Mouse (Mus musculus): ENCODE results near the gene Retreg1. TPM values are rescaled to one million over a fixed set of nuclear protein-coding genes. Genes with fewer than 3 reads are reported as not detected.

Gene Retreg1
- total and polyA plus RNA-seq, 2 experiments from 2014 or later, result 19.1 to 38.1 TPM

- H3K36me3 ChIP-seq (ENCODE audit: insufficient read depth), result no peaks in the 10 kb centered on the region
- no peaks in the 10 kb centered on the region for H3K4me1 ChIP-seq (ENCODE audit: insufficient read depth)
- no peaks in the 10 kb centered on the region for H3K27me3 ChIP-seq (ENCODE audit: insufficient read depth, low read length)
- H3K9ac ChIP-seq, result no peak overlapping the region
- ATAC-seq (no peak), DNase-seq (no peak)
- H3K27ac ChIP-seq (ENCODE audit: low read depth, low read length), result no peak overlapping the region
- WGBS, result 79% methylated on average over 8 of the region's 8 CpGs
- H3K9me3 ChIP-seq (ENCODE audit: low read length), result no peaks in the 10 kb centered on the region
- no peak overlapping the region for H3K4me3 ChIP-seq (ENCODE audit: low read depth, low read length)
- no peak overlapping the region for H3K4me2 ChIP-seq (ENCODE audit: low read depth)
- no peak for TF ChIP-seq CTCF (IDR thresholded peaks at IDR 0.05; ENCODE audit: low read depth)
Measured at GRCm38 (mm10) chr15:25923916-25924315, 80.9 kb downstream of the Retreg1 start.

- Histone ChIP-seq H3K4me2 (ENCODE audit: low read depth) (no peak overlapping the region), H3K4me3 (ENCODE audit: low read depth, low read length) (no peak overlapping the region), H3K36me3 (ENCODE audit: insufficient read depth) (no peaks in the 10 kb centered on the region), H3K4me1 (ENCODE audit: insufficient read depth) (no peaks in the 10 kb centered on the region), H3K27me3 (ENCODE audit: insufficient read depth, low read length) (no peaks in the 10 kb centered on the region), H3K9me3 (ENCODE audit: low read length) (no peaks in the 10 kb centered on the region), H3K27ac (ENCODE audit: low read depth, low read length) (no peak overlapping the region), H3K9ac (no peak overlapping the region)
- ATAC-seq (peak; percentile 90), DNase-seq (no peak)
- TF ChIP-seq CTCF (IDR thresholded peaks at IDR 0.05; ENCODE audit: low read depth), result no peak
- 78% methylated on average over 4 of the region's 4 CpGs for WGBS
Measured at GRCm38 (mm10) chr15:25926171-25926570, 83.2 kb downstream of the Retreg1 start.

- DNase-seq, result no peak
- no peak for TF ChIP-seq CTCF (IDR thresholded peaks at IDR 0.05; ENCODE audit: low read depth)
- H3K4me1 ChIP-seq (ENCODE audit: insufficient read depth), result no peaks in the 10 kb centered on the region
- no peaks in the 10 kb centered on the region for H3K27me3 ChIP-seq (ENCODE audit: insufficient read depth, low read length)
- H3K27ac ChIP-seq (ENCODE audit: low read depth, low read length), result no peak overlapping the region
- H3K9me3 ChIP-seq (ENCODE audit: low read length), result no peaks in the 10 kb centered on the region
- no peak overlapping the region for H3K4me3 ChIP-seq (ENCODE audit: low read depth, low read length)
- H3K4me2 ChIP-seq (ENCODE audit: low read depth), result no peak overlapping the region
- H3K9ac ChIP-seq, result no peak overlapping the region
- WGBS, result 91% methylated on average over 14 of the region's 14 CpGs
- H3K36me3 ChIP-seq (ENCODE audit: insufficient read depth), result no peaks in the 10 kb centered on the region
- no peak for ATAC-seq
Measured at GRCm38 (mm10) chr15:25927106-25927505, 84.1 kb downstream of the Retreg1 start.

GRCm38 (mm10) chr15:25928001-25928400, 85.0 kb downstream of the Retreg1 start:
- no peak overlapping the region for H3K4me3 ChIP-seq (ENCODE audit: low read depth, low read length)
- no peak overlapping the region for H3K27ac ChIP-seq (ENCODE audit: low read depth, low read length)
- no peak for TF ChIP-seq CTCF (IDR thresholded peaks at IDR 0.05; ENCODE audit: low read depth)
- H3K4me1 ChIP-seq (ENCODE audit: insufficient read depth), result no peaks in the 10 kb centered on the region; the same call in 1 of the 2 replicates
- DNase-seq (no peak), ATAC-seq (no peak)
- no peaks in the 10 kb centered on the region for H3K27me3 ChIP-seq (ENCODE audit: insufficient read depth, low read length)
- no peaks in the 10 kb centered on the region for H3K9me3 ChIP-seq (ENCODE audit: low read length)
- H3K4me2 ChIP-seq (ENCODE audit: low read depth), result no peak overlapping the region
- WGBS, result 93% methylated on average over 8 of the region's 8 CpGs
- no peaks in the 10 kb centered on the region for H3K36me3 ChIP-seq (ENCODE audit: insufficient read depth)
- no peak overlapping the region for H3K9ac ChIP-seq

GRCm38 (mm10) chr15:25928831-25929230, 85.9 kb downstream of the Retreg1 start:
- Histone ChIP-seq H3K36me3 (ENCODE audit: insufficient read depth) (no peaks in the 10 kb centered on the region), H3K4me1 (ENCODE audit: insufficient read depth) (no peaks in the 10 kb centered on the region; the same call in 1 of the 2 replicates), H3K9me3 (ENCODE audit: low read length) (no peaks in the 10 kb centered on the region), H3K27ac (ENCODE audit: low read depth, low read length) (no peak overlapping the region), H3K27me3 (ENCODE audit: insufficient read depth, low read length) (no peaks in the 10 kb centered on the region), H3K4me3 (ENCODE audit: low read depth, low read length) (no peak overlapping the region), H3K4me2 (ENCODE audit: low read depth) (no peak overlapping the region), H3K9ac (no peak overlapping the region)
- TF ChIP-seq CTCF (IDR thresholded peaks at IDR 0.05; ENCODE audit: low read depth), result peak; percentile 29; the same call in 1 of the 2 replicates
- ATAC-seq (no peak), DNase-seq (no peak)
- 64% methylated on average over 5 of the region's 5 CpGs for WGBS

GRCm38 (mm10) chr15:25929518-25929917, 86.5 kb downstream of the Retreg1 start:
- DNase-seq (no peak), ATAC-seq (no peak)
- H3K27ac ChIP-seq (ENCODE audit: low read depth, low read length), result no peak overlapping the region
- no peak for TF ChIP-seq CTCF (IDR thresholded peaks at IDR 0.05; ENCODE audit: low read depth)
- H3K4me2 ChIP-seq (ENCODE audit: low read depth), result no peak overlapping the region
- H3K4me3 ChIP-seq (ENCODE audit: low read depth, low read length), result no peak overlapping the region
- H3K27me3 ChIP-seq (ENCODE audit: insufficient read depth, low read length), result no peaks in the 10 kb centered on the region
- H3K36me3 ChIP-seq (ENCODE audit: insufficient read depth), result no peaks in the 10 kb centered on the region
- no peaks in the 10 kb centered on the region for H3K9me3 ChIP-seq (ENCODE audit: low read length)
- no peaks in the 10 kb centered on the region; the same call in 1 of the 2 replicates for H3K4me1 ChIP-seq (ENCODE audit: insufficient read depth)
- WGBS, result 85% methylated on average over 11 of the region's 11 CpGs
- H3K9ac ChIP-seq, result no peak overlapping the region

- Histone ChIP-seq H3K4me1 (ENCODE audit: insufficient read depth) (no peaks in the 10 kb centered on the region; the same call in 1 of the 2 replicates), H3K4me3 (ENCODE audit: low read depth, low read length) (no peak overlapping the region), H3K9me3 (ENCODE audit: low read length) (no peaks in the 10 kb centered on the region), H3K27ac (ENCODE audit: low read depth, low read length) (no peak overlapping the region), H3K27me3 (ENCODE audit: insufficient read depth, low read length) (no peaks in the 10 kb centered on the region), H3K9ac (no peak overlapping the region), H3K4me2 (ENCODE audit: low read depth) (no peak overlapping the region), H3K36me3 (ENCODE audit: insufficient read depth) (no peaks in the 10 kb centered on the region)
- DNase-seq (no peak), ATAC-seq (no peak)
- WGBS, result 75% methylated on average over 10 of the region's 10 CpGs
- no peak for TF ChIP-seq CTCF (IDR thresholded peaks at IDR 0.05; ENCODE audit: low read depth)
Measured at GRCm38 (mm10) chr15:25929936-25930335, 87.0 kb downstream of the Retreg1 start.

Data from forebrain, postnatal 0 days (tissue).